Mouse (Mus musculus): ENCODE data around the gene Spert. TPM values are rescaled to one million over a fixed set of nuclear protein-coding genes. Genes with fewer than 3 reads are reported as not detected.

Gene Spert
- polyA plus RNA-seq, 1 experiment from 2014 or later: not detected

- DNase-seq: no peak
- Histone ChIP-seq H3K4me1 (ENCODE audit: insufficient read depth) (peaks cover 4% of the 10 kb centered on the region; the same call in 1 of the 2 replicates), H3K4me2 (ENCODE audit: low read depth, low read length) (no peak overlapping the region), H3K9me3 (ENCODE audit: low read length) (no peaks in the 10 kb centered on the region), H3K27ac (ENCODE audit: low read depth) (no peak overlapping the region), H3K27me3 (ENCODE audit: insufficient read depth, low read length) (no peaks in the 10 kb centered on the region), H3K9ac (replicated peaks) (no peak overlapping the region), H3K4me3 (ENCODE audit: low read depth, low read length) (no peak overlapping the region), H3K36me3 (replicated peaks; ENCODE audit: insufficient read depth, low read length) (no peaks in the 10 kb centered on the region)
- ATAC-seq: no peak
- TF ChIP-seq EP300 (IDR thresholded peaks at IDR 0.05; ENCODE audit: low read depth) (0 out of 2 replicates have a peak, but pooled peaks have one; percentile 26), CTCF (IDR thresholded peaks at IDR 0.05; ENCODE audit: low read depth) (no peak)
- 30% methylated on average over 2 of the region's 2 CpGs for WGBS (ENCODE audit: insufficient replicate concordance)
Observed at GRCm38 (mm10) chr14:75539205-75539604, 53.7 kb downstream of the Spert start.

Other genes starting within 250 kb of the Spert start
- 0.02 TPM in 1 of 2 replicates, not detected in the other for gene Siah3, start 137.1 kb downstream of the Spert start, polyA plus RNA-seq (2015; fragmentation: Nextera tagmentation; extraction: Ambion mirVana)
- gene Erich6b, start 49.1 kb upstream of the Spert start, polyA plus RNA-seq (2015; fragmentation: Nextera tagmentation; extraction: Ambion mirVana): not detected in 2 replicates
- 4.5 and 4.7 TPM in 2 replicates for gene Cog3, start 161.4 kb upstream of the Spert start, polyA plus RNA-seq (2015; fragmentation: Nextera tagmentation; extraction: Ambion mirVana)
- 13.6 and 13.7 TPM in 2 replicates for gene Slc25a30, start 193.9 kb upstream of the Spert start, polyA plus RNA-seq (2015; fragmentation: Nextera tagmentation; extraction: Ambion mirVana)